In the genomic region with DNA sequence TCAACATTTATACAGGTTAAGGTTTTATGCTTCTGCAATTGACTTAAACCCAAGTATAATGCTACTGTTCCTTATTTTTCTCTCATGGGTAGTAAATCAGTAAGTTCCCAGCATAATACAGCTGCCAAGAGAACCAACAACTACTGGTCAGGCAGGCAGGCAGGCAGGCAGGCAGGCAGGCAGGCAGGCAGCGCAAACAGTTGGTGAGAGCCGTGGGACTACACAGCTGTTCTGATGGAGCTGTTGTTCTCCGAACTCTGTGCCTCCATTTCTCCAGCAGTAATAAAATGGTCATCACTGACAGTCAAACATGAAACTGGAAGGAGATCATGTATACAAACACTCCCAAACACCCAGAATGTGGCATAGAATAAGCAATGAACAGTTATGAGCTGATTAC, we compare ENCODE assay signal across 16 mouse cellular contexts.
"Had no signal": no experiment of that assay in that cellular context is flagged by ENCODE, and none has a peak within 500 bp of the region (broad histone marks: within the 10 kb centered on the region; RNA-seq: fewer than 3 reads in every experiment).

No protein-coding gene starts in this region.

- H3K4me2 ChIP-seq: neural tube, embryonic 13.5 days; neural tube, embryonic 15.5 days; stomach, embryonic 15.5 days had no signal

- H3K27me3 ChIP-seq: neural tube, embryonic 13.5 days; neural tube, embryonic 15.5 days; stomach, embryonic 15.5 days had no signal

- H3K27ac ChIP-seq: neural tube, embryonic 13.5 days; neural tube, embryonic 15.5 days; stomach, embryonic 15.5 days; stomach, postnatal 0 days had no signal

- DNase-seq: retina, postnatal 1 day; right cerebral cortex, adult 18-20 months; right cerebral cortex, postnatal 14 days; right cerebral cortex, postnatal 25 days; right cerebral cortex, postnatal 4 days; spleen, adult 18-20 months; thymus, adult 18-20 months; thymus, adult 2 months; thymus, postnatal 14 days; thymus, postnatal 25 days; thymus, postnatal 36 days; thymus, postnatal 4 days had no signal

- H3K4me3 ChIP-seq: neural tube, embryonic 13.5 days; neural tube, embryonic 15.5 days; stomach, embryonic 15.5 days had no signal

- H3K9me3 ChIP-seq: neural tube, embryonic 13.5 days; neural tube, embryonic 15.5 days; stomach, embryonic 15.5 days had no signal

- H3K4me1 ChIP-seq: stomach, embryonic 15.5 days had no signal
